Mouse (Mus musculus) E14TG2a.4 (cell line): ENCODE results near the gene Dap.

Source experiments
- CTCF ChIP-seq: conservative IDR thresholded peaks from 2 replicates; pipeline ENCODE4 v1.5.1; 2014; ENCODE audit warnings: low read length
- NANOG ChIP-seq: IDR thresholded peaks from 2 replicates; pipeline ENCODE4 v1.6.1; 2014; ENCODE audit warnings: borderline replicate concordance, low read length, mixed read lengths

GRCm38 (mm10) chr15:31222216-31222615, 1.9 kb upstream of the Dap start:
- TF ChIP-seq CTCF (no peak), NANOG (no peak)
